Mouse (Mus musculus) spleen, adult 18-20 months (tissue): ENCODE data around the gene Rfx8.
A peak's percentile ranks its signal among the peaks of the same experiment; 100 is the strongest.

Experiments used
- DNase-seq, 2 experiments: peaks; one replicate each; pipeline ENCODE4 v3.0.0; 2022; ENCODE audit warnings: mixed read lengths in 2 of 2

The Rfx8 gene

DNA sequence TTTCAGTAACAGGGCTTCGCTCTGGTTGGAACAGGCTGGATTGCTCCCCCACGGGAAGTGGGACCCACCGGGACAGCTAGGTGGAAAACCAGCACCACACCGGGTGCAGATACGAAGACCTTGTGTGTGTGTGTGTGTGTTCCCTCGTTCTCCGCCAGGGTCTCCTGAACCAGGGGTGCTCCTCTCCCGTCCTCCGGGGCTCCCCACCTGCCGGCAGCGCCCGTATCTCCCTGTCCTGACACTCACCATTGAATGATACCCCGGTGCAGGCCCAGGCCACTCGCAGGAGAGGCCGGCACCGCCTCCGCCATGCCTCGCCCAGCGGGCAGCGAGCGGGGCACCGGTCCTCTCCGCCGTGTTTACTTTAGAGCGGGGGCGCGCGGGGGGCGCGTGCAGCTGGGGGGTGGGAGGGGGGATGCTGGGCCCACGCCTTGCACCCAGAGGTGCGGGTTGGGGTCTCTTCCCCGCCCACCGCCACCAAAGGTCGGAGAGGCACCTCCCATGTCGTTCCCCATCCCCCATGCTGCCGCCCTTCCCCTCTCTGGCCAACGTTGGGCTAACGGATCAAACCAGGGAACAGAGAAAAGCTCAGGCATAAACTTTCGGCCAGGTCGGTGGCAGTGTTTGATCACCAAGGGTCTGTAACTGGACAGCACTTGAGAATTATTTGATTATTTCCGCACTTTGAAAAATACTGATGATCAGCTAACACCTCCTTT is at the start of gene Rfx8:
TSS of gene Rfx8 (minus strand) at position 366 of the 719 bp plus-strand sequence.
- no peak for DNase-seq

GRCm38 (mm10) chr1:39770436-39770835 is 49.6 kb upstream of the Rfx8 start:
- DNase-seq, result no peak

GRCm38 (mm10) chr1:39768017-39768416 is 47.2 kb upstream of the Rfx8 start:
- no peak for DNase-seq

GRCm38 (mm10) chr1:39765854-39766493 is 45.2 kb upstream of the Rfx8 start:
- DNase-seq, result no peak

GRCm38 (mm10) chr1:39762025-39762370 is 41.2 kb upstream of the Rfx8 start:
- peak; percentile 29 to 40 for DNase-seq

- DNase-seq, result peak; percentile 7 to 20
These were observed 40.6 kb upstream of the Rfx8 start for GRCm38 (mm10) chr1:39761211-39762024.

DNA sequence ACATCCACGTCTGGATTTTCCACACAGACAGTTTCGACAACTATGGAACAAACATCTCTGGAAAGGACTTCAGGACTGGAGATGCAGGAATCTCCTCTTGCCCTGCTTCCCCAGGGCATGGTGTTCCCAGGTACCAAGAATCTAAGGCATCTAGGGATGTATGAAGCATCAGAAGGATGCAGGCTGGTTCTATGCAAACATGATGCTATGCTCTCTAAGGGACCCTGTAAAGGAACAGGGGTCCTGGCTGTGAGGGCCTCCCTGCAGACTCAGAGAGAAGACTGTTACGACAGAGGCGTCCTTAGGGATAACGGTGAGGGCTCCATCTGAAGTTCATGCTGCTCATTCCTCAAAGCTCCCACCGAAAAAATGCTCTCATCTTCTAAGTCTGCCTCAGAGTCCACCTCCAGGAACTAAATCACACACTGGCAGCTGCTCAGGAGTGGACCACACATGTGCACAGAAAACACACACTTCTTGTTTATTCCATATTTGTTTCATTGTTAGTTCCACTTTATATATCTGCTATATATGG is 39.5 kb upstream of the Rfx8 start:
- DNase-seq, result no peak

DNA sequence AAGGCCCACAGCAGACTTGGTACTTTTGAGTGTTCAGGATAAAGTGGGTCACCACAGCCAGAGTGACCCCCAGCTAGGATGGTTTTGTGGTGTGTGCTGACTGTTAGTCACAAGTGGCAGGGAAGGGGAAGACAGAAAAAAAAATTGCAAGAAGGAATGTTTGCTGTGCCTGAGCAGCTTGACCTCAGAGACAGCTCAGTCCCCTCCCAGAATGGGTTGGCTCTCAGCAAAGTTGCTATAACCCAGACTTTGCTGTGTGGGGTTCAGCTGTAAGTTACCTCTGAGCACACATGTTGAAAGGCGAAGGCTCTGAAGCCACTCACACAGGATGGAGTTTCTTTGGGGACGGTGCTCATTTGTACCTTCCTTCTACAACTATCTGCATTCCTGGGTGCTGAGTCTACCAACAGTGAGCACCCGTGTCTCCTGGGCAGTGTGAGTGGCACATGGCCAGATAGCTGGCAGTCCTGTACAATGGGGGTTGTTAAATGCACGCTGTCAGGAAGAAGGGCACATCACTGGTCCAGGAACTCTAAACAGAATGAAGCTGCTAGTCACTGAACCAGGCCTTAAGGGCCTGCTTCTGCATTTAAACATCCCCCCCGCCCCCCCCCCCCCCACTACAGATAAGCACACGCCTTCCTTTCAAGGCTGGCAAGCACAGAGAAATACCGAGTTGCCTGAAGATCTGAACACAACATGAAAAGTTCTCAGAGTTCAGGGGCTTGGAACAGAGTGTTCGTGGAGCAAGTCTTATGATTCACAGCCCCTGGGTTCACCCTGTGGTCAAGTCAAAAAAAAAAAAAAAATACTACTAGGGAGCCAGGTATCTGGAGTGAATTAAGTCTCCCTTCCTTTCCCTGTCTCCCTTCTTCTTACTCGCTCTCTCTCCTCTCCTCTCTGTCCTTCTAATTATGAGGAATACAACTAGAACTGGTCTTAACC is 38.7 kb upstream of the Rfx8 start:
- DNase-seq, result no peak

DNA sequence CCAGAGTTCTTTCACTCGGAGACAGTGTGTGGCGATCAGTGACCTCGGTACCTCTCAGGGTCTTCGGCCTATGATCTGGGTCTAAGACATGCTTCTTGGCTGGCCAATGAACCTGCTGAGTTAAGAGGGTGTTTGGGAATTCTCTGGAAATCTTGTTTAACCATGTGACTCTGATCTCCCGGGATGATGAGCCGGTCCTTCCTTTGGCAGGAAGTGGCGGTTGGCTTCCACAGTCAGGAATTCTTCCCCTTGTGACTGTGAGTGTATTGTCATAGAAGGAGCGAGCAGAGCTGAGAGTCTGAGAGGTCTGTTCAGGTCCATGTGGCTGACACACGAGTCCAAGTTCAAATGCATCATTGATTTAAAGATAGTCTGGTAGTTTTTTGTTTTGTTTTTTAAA is 37.4 kb upstream of the Rfx8 start:
- no peak for DNase-seq

DNA sequence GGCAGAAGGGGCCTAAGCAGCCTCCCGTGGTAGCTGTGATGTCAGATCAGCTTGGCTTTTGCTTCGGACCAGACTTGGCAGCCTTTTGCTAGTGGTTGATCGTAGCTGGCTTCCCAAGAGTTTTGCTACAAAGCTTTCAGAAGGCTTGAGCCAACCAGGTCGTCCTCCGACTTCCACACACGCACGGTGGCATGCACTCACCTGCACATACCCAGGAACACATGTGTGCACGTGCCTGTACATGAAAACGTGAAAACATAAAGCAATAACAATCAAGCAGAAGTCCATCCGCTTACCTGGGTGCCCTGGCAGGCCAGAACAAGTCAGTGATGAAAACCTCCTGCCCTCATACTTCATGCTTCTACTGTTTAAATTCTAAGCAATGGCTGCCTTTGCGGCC is 36.2 kb upstream of the Rfx8 start:
- no peak for DNase-seq

GRCm38 (mm10) chr1:39754224-39754957 is 33.6 kb upstream of the Rfx8 start:
- DNase-seq, result no peak

GRCm38 (mm10) chr1:39751537-39751936 is 30.7 kb upstream of the Rfx8 start:
- no peak for DNase-seq

GRCm38 (mm10) chr1:39749664-39750063 is 28.9 kb upstream of the Rfx8 start:
- no peak for DNase-seq

GRCm38 (mm10) chr1:39749214-39749613 is 28.4 kb upstream of the Rfx8 start:
- no peak for DNase-seq

DNA sequence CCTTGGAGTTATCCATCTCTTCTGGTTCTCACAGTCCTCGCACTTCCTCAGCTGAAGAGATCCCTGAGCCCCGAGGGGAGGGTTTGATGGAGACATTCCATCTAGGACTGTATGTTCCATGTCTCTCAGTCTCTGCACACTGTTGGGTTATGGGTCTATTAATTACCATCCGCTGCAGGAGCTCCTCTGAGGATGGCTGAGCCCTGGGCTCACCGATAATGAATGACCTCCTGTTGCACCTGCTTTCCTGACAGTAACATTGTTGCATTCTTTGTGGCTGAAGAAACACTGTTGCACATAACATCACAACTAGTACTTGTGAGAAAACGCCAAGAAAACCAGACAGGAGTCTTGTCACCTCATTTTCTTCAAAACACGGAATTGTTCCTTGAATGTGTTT is 27.9 kb upstream of the Rfx8 start:
- DNase-seq, result no peak

DNA sequence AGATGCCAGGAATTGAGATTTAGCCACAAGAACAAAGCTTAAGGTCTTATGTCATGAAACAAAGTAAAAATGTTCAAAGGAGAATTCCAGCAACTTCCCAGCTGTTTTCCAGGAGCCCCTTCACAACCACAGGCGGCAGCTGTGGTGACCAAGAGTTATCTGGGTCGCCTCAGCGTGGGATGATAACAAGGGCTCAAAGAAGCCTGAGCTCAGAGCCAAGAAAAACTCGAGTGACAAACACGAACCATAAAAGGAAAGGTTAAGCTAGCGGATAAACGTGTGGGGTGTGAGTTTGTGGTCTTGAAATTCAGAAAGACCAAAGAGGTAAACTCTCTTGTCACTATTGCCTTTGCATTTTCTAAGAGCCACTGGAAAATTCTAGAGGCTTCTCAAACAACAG is 25.7 kb upstream of the Rfx8 start:
- DNase-seq, result no peak

DNA sequence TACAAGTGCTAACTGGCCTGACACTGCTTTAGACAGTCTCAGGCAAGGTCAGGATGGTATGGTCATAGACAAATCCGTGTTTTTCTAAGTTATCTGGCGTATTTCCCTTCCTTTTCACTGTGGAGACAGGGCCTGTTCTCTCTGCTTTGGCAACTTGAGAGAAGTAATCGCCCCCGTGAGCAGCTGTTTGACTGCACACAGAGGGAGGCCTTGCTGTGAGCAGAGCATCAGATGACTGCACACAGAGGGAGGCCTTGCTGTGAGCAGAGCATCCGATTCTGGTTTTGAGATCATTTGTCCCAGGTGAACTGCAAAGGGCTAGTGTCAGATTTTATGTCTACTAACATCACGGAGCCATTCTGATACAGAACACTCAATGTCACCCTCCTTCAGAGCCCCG is 20.2 kb upstream of the Rfx8 start:
- no peak for DNase-seq

- DNase-seq, result no peak
These were observed 19.2 kb upstream of the Rfx8 start for GRCm38 (mm10) chr1:39740002-39740401.

DNA sequence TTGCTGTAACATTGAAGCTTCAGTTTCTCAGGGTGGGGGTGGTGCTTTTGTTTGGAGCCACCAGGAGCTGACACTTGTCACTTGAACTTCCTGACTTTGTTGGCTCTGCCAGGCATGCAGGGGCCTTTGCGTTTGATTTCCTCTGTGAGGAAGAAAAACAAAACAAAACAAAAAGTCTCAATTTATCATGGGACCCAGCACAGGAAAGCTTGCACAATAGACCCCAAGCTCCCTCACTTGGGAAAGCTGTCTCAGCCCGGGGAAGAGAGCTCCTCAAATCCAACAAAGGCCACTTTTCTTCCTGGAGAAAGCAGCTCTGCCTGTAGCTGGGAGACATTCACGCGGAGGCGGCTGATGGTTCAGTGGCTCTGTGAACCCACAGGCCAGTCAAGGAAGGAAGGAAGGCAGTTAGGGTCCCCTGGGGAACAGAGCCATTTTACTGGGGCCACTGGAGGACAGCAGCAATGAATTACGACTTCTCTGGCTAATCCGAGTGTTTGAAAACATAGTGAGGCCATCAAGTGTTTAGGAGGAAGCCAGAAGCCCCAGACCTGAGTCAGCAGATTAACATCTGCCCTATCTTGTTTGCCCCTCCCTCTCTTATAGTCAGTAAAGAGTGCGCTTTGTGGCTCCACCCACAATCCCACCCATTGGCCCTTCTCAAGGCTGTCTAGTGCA is 15.3 kb upstream of the Rfx8 start:
- peak; percentile 32 to 34 for DNase-seq

DNA sequence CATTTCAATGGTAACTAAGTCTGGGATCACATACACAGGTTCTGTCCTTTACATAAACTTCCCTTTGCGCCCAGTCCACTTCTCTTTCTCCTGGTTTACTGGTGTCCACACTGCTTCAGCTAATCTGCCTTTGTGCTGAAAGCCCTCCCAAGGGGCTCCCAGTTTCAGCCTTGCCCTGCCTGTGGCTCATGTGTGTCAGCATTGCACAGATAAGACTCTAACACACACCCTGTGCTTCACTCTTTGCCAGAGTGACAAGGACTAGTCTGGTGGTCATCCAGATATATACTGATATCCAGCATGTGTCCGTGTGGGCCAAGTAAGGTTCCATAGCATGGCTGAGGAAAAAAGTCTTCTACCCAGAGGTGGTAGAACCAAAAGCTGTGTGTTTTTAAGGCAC is 14.7 kb upstream of the Rfx8 start:
- no peak for DNase-seq

- DNase-seq, result no peak
These were observed 14.1 kb upstream of the Rfx8 start for GRCm38 (mm10) chr1:39734881-39735280.
